Mouse (Mus musculus) kidney, embryonic 16.5 days (tissue): ENCODE results near the gene Aldh1a7. TPM values are rescaled to one million over a fixed set of nuclear protein-coding genes. Genes with fewer than 3 reads are reported as not detected.
"Not testable (repeated sequence)": the region's sequence is repeated elsewhere in the genome, so short reads cannot be mapped to it uniquely, and the experiment has no call there.

Experiments used
- ATAC-seq: fragments of 200-750 bp; cut with Nextera tagmentation; 2 replicates; pipeline ENCODE4 v1.8.0; 2017; ENCODE audit warnings: moderate TSS enrichment; ENCODE audit not compliant: low FRiP score, low TSS enrichment
- H3K27ac ChIP-seq: fragments of 300-500 bp; sonication (generic); 2 replicates; pipeline ENCODE4 v1.5.1; 2014; ENCODE audit warnings: low read length
- H3K27me3 ChIP-seq: fragments of 300-500 bp; sonication (generic); 2 replicates; pipeline ENCODE4 v1.6.1; 2014; ENCODE audit warnings: low read length, control low read depth, mixed read lengths; ENCODE audit not compliant: insufficient read depth
- H3K36me3 ChIP-seq: fragments of 300-500 bp; sonication (generic); 2 replicates; pipeline ENCODE4 v1.6.1; 2014; ENCODE audit warnings: low read length, control low read depth, mixed read lengths; ENCODE audit not compliant: insufficient read depth
- H3K4me1 ChIP-seq: fragments of 300-500 bp; sonication (generic); 2 replicates; pipeline ENCODE4 v1.6.1; 2014; ENCODE audit warnings: low read length, control low read depth, mixed read lengths; ENCODE audit not compliant: insufficient read depth
- H3K4me2 ChIP-seq: fragments of 300-500 bp; sonication (generic); replicated peaks from 2 replicates; pipeline ENCODE4 v1.6.1; 2014; ENCODE audit warnings: low read depth, low read length
- H3K4me3 ChIP-seq: fragments of 300-500 bp; sonication (generic); 2 replicates; pipeline ENCODE4 v1.5.1; 2014; ENCODE audit warnings: mild to moderate bottlenecking, low read length
- H3K9ac ChIP-seq: fragments of 300-500 bp; sonication (generic); replicated peaks from 2 replicates; pipeline ENCODE4 v1.6.1; 2014; ENCODE audit warnings: low read length
- H3K9me3 ChIP-seq: fragments of 300-500 bp; sonication (generic); 2 replicates; pipeline ENCODE4 v1.6.1; 2016; ENCODE audit warnings: low read length, control low read depth
- WGBS: fragments of 180-500 bp; shearing (Covaris S2); extraction: QIAGEN DNeasy Blood & Tissue Kit; methylation state at CpG from one replicate; pipeline ENCODE4 v1.1.7; 2014; 5-methylcytosine and 5-hydroxymethylcytosine counted together
- polyA plus RNA-seq: library from polyadenylated mRNA; unstranded; fragments of >200 nt; fragmentation: Nextera tagmentation; extraction: Ambion mirVana; gene quantifications from 2 replicates; pipeline ENCODE4 v1.2.1, GENCODE M21; 2015

Gene Aldh1a7
- polyA plus RNA-seq, 1 experiment from 2014 or later, result 7.7 TPM

DNA sequence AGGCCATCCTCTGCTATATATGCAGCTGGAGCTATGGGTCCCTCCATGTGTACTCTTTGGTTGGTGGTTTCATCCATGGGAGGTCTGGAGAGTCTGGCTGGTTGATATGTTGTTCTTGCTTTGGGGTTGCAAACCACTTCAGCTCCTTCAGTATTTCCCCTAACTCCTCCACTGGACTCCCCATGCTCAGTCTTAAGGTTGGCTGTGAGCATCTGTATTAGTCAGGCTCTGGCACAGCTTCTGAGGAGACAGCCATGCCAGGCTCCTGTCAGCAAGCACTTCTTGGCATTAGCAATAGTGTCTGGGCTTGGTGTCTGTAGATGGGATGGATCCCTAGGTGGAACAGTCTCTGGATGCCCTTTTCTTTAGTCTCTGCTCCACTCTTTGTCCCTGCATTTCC is 79.9 kb downstream of the Aldh1a7 start:
- not testable (repeated sequence) for H3K9ac ChIP-seq, H3K9me3 ChIP-seq, H3K4me1 ChIP-seq, H3K4me3 ChIP-seq, ATAC-seq, H3K27ac ChIP-seq, H3K4me2 ChIP-seq, H3K36me3 ChIP-seq, H3K27me3 ChIP-seq

DNA sequence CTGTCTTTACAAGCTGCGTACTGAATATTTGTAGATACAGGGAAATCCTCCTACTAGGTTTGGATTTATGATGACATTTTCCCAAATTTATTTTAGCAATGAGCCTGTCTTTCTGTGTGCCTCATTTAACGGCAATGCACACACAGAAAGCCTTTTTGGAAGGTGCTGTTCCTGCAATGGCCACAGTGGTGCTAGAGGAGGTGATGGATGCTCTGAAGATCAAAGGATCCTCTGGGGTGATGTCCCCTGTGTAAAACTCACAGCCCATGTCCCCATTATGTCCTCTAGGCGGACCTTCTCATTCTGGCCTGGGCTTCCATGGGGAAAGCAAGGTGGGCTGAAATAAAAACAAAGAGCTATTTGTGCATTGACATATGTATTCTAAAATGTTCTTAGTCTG is 83.0 kb downstream of the Aldh1a7 start:
- no peak for ATAC-seq
- WGBS, result 42% methylated on average over 3 of the region's 3 CpGs
- no peaks in the 10 kb centered on the region for H3K9me3 ChIP-seq
- no peak overlapping the region for H3K4me3 ChIP-seq
- no peaks in the 10 kb centered on the region for H3K36me3 ChIP-seq
- no peak overlapping the region for H3K4me2 ChIP-seq
- H3K9ac ChIP-seq, result no peak overlapping the region
- no peak overlapping the region for H3K27ac ChIP-seq
- H3K27me3 ChIP-seq, result no peaks in the 10 kb centered on the region
- H3K4me1 ChIP-seq, result no peaks in the 10 kb centered on the region

Other genes with a start within 250 kb of the Aldh1a7 start
- gene Aldh1a1, start 234.8 kb downstream of the Aldh1a7 start, polyA plus RNA-seq, result 3.7 and 5.2 TPM in 2 replicates
- 0.06 TPM in 2 replicates for gene Tmc1, start 226.6 kb upstream of the Aldh1a7 start, polyA plus RNA-seq